Mouse (Mus musculus): ENCODE results near the gene Ddit4. TPM values are rescaled to one million over a fixed set of nuclear protein-coding genes. Genes with fewer than 3 reads are reported as not detected.
A peak's percentile ranks its signal among the peaks of the same experiment; 100 is the strongest.

Ddit4 gene
- polyA plus RNA-seq, 1 experiment from 2014 or later: 37.5 TPM

DNA sequence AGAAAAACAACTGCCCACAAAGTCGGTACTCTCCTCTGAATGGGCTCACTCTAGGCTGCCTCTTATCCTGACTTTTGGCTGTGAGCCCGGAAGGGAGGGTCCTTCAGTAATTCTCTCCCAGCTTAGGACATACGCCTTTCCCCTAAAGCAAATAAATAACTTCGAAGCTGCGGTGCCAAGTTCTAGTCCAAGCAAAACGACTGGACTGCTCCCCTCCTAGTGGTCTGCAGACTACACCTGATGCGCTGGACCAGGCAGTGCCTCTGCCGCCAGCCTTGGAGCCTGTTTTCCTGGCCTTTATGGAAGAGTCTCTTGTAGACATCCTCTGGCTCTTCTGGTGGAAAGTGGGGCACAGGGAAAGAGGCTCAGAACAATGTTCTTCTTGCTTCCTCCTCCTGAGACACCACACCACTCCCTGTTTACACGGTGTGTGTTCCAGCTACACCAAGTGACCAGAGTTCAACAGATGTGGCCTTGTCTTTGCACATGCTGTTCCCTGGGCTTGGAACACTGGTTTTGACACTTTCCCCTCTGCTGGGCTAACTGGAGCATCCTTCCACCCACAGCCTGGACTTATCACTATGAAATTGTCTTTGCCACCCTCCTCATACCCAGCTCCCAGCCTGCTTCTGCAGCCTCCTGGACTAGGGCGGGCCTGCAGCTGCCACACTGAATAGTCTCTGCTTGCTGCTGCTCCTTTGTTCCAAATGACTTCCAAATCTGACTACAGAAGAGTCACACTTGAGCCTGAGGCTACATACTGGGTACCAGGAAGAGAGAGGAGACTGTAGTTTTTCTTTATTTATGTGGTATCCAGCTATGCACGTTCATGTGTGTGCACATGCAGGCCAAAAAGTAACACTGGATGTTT lies 27.5 kb upstream of the Ddit4 start:
- Histone ChIP-seq H3K9me3 (no peaks in the 10 kb centered on the region), H3K36me3 (peaks cover 3% of the 10 kb centered on the region; the same call in 1 of the 2 replicates), H3K4me3 (no peak overlapping the region), H3K27me3 (ENCODE audit: insufficient read depth, poor library complexity, severe bottlenecking) (no peaks in the 10 kb centered on the region), H3K27ac (peak overlapping the region; percentile 74), H3K4me1 (replicated peaks) (peaks cover 22% of the 10 kb centered on the region)
- no peak for DNase-seq (ENCODE audit: low spot score)
- WGBS: 74% methylated on average over 11 of the region's 11 CpGs

DNA sequence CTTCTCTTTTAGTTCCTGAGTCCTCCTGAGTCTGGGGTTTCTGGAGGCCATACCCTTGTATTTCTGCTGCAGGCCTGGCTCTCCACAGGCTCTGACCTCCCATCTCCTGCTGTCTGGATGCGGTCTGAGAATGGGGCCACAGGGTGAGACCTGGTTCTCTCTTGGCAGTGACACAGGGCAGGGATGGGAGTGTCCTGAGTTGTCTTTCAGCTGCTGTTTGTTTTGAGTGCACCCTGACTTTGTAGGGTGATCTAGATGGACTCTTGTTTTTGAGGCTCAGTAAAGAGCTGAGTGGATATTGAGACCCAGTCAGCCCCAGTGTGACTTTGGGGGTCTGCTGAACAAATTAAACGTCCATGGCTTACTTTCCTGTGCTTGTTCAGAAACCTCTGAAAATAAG lies 26.8 kb upstream of the Ddit4 start:
- no peak overlapping the region for H3K4me3 ChIP-seq
- peak overlapping the region; percentile 74 for H3K27ac ChIP-seq
- H3K9me3 ChIP-seq: no peaks in the 10 kb centered on the region
- WGBS: 82% methylated on average over 2 of the region's 2 CpGs
- 0 out of 2 replicates have a peak, but pooled peaks cover 3% of the 10 kb centered on the region for H3K36me3 ChIP-seq
- peaks cover 29% of the 10 kb centered on the region for H3K4me1 ChIP-seq (replicated peaks)
- no peak for DNase-seq (ENCODE audit: low spot score)
- no peaks in the 10 kb centered on the region for H3K27me3 ChIP-seq (ENCODE audit: insufficient read depth, poor library complexity, severe bottlenecking)

DNA sequence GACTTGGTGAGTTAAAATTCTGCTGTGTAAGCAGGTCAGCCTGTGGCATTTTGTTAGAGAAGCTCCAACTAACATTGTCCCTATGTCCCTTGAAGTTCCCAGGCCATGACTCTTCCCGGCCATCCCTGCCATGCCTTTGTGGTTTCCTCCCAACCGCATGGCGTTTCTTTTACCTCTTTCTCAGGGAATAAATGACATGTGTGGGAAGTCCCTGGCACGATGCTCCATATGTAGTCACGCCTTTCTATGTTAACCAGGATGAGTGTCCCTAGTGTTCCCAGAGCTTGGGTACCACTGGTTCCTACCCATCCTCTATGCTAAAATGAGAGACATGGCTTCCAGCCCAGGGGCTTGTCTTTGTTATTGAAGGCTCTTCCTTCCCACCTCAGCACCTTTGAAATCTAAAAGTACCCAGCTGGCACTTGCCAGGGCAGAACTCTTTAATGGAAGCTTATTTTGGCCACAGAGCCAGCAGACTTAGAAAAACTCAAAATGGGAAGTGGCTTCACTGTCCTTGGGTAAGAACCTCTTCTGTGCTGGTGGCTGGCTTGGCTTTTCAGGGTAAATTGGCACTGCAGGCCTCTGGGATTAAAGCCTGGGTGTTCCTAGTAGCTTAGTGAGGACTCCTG lies 26.2 kb upstream of the Ddit4 start:
- DNase-seq (ENCODE audit: low spot score): no peak
- Histone ChIP-seq H3K4me1 (replicated peaks) (peaks cover 33% of the 10 kb centered on the region), H3K4me3 (no peak overlapping the region), H3K27me3 (ENCODE audit: insufficient read depth, poor library complexity, severe bottlenecking) (no peaks in the 10 kb centered on the region), H3K36me3 (0 out of 2 replicates have a peak, but pooled peaks cover 3% of the 10 kb centered on the region), H3K9me3 (no peaks in the 10 kb centered on the region), H3K27ac (peak overlapping the region; percentile 74; the same call in 1 of the 2 replicates)
- WGBS: 90% methylated on average over 5 of the region's 5 CpGs

DNA sequence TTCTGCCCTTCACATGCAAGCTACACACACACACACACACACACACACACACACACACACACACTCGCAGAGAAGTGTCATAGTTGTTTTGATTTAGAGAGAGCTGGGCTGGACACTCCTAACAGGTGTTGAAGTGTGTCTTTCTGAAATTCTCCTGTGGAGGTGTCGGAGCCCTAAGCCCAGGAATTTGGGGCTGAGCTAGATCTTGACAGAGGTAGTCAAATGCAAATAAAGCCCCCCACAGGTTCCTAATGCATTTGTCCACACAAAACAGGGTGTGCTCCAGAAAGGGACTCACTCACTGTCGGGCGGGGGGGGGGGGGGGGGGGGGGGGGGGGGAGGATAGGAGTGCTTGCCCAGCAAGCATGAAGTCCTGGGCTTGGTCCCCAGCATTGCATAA lies 25.5 kb upstream of the Ddit4 start:
- no peak for DNase-seq (ENCODE audit: low spot score)
- Histone ChIP-seq H3K9me3 (no peaks in the 10 kb centered on the region), H3K4me3 (no peak overlapping the region), H3K27me3 (ENCODE audit: insufficient read depth, poor library complexity, severe bottlenecking) (no peaks in the 10 kb centered on the region), H3K4me1 (replicated peaks) (peaks cover 38% of the 10 kb centered on the region), H3K27ac (no peak overlapping the region), H3K36me3 (0 out of 2 replicates have a peak, but pooled peaks cover 3% of the 10 kb centered on the region)
- 33% methylated on average over 4 of the region's 4 CpGs for WGBS

DNA sequence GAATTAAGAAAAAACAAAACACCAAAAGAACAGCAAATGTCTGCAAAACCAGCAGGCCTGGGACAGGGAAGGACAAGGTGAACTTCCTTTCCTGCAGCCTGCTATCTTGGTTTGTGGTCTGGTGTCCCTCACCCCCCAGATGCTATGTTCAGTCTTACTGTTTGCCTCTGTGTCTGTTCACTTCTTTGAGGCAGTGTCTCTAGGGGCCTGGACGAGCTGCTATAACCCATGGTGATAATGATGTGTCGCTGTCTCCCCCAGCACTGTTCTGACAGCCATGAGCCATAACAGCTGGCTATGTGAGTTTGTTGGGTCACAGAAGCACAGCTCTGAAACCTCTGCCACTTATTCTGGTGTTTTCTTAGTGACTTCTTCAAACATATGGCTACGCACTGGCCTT lies 23.2 kb upstream of the Ddit4 start:
- H3K36me3 ChIP-seq: no peaks in the 10 kb centered on the region
- H3K27ac ChIP-seq: peak overlapping the region; percentile 84
- no peak overlapping the region for H3K4me3 ChIP-seq
- DNase-seq (ENCODE audit: low spot score): no peak
- H3K9me3 ChIP-seq: no peaks in the 10 kb centered on the region
- H3K4me1 ChIP-seq (replicated peaks): peaks cover 57% of the 10 kb centered on the region
- 71% methylated on average over 3 of the region's 3 CpGs for WGBS
- H3K27me3 ChIP-seq (ENCODE audit: insufficient read depth, poor library complexity, severe bottlenecking): peaks cover 9% of the 10 kb centered on the region

DNA sequence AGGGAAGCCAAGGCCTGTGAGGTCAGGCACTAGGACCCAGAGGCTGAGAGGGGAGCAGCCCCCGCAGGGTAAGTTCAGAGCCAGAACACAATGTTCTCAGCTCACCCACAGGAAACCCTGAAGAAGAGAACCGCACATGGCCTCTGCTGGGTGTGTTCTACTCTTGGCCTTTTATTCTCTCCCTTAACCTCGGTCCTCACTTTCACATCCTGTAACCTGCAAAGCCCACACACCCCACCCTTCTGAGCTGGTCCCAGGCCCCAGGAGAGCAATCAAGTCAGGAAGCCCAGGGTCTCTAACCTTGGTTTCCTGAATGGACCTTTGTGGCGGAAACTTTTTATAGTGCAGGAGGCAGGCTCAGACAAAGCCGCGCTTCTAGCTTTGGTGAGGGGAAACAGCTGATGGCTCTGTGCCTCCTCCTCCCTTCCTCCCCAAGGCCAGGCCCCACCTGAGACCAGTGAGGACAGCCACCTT lies 22.6 kb upstream of the Ddit4 start:
- DNase-seq (ENCODE audit: low spot score): peak; percentile 54
- Histone ChIP-seq H3K27ac (peak overlapping the region; percentile 84), H3K9me3 (no peaks in the 10 kb centered on the region), H3K4me3 (no peak overlapping the region), H3K4me1 (replicated peaks) (peaks cover 57% of the 10 kb centered on the region), H3K36me3 (no peaks in the 10 kb centered on the region), H3K27me3 (ENCODE audit: insufficient read depth, poor library complexity, severe bottlenecking) (peaks cover 9% of the 10 kb centered on the region)
- WGBS: 10% methylated on average over 6 of the region's 6 CpGs

DNA sequence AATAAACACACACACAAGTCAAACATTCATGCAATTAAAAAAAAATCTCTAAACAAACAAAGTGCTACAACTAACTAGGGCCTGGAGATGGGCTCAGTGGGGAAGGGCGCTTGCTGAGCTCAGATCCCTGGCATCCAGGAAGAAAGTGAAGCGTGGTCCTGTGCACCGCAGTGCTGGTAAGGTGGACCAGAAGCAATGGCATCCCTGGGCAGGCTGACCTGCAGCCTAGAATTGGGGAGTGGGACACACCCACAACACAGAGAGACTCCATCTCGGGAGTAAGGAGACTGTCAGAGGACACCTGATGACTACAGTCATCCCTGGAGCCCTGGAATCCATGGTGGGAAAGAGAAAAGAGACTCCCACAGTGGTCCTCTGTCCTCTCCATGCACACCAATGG lies 21.8 kb upstream of the Ddit4 start:
- Histone ChIP-seq H3K9me3 (no peaks in the 10 kb centered on the region), H3K4me3 (no peak overlapping the region), H3K36me3 (no peaks in the 10 kb centered on the region), H3K4me1 (replicated peaks) (peaks cover 50% of the 10 kb centered on the region), H3K27me3 (ENCODE audit: insufficient read depth, poor library complexity, severe bottlenecking) (peaks cover 9% of the 10 kb centered on the region), H3K27ac (peak overlapping the region; percentile 84; the same call in 1 of the 2 replicates)
- WGBS: 84% methylated on average over 4 of the region's 4 CpGs
- DNase-seq (ENCODE audit: low spot score): no peak

DNA sequence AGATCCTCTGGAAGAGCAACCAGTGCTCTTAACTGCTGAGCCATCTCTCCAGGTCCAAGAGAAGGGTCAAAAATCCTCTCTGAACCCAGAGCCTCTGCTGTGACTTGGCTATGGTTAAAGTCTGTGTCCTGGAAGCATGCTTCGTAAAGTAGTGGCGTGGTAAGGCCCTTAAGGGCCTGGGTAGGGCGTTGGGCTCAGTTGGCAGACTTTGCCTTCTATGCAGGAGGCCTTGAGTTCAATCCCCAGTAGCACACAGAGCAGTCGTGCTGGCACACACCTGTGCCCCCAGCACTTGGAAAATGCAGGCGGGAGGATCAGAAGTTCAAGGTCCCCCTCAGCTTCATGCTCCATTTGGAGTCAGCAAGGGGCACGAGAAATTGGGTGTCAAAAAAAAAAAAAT lies 21.4 kb upstream of the Ddit4 start:
- Histone ChIP-seq H3K4me3 (no peak overlapping the region), H3K36me3 (no peaks in the 10 kb centered on the region), H3K9me3 (no peaks in the 10 kb centered on the region), H3K27ac (peak overlapping the region; percentile 84), H3K27me3 (ENCODE audit: insufficient read depth, poor library complexity, severe bottlenecking) (peaks cover 9% of the 10 kb centered on the region), H3K4me1 (replicated peaks) (peaks cover 50% of the 10 kb centered on the region)
- no peak for DNase-seq (ENCODE audit: low spot score)
- WGBS: 83% methylated on average over 6 of the region's 6 CpGs

DNA sequence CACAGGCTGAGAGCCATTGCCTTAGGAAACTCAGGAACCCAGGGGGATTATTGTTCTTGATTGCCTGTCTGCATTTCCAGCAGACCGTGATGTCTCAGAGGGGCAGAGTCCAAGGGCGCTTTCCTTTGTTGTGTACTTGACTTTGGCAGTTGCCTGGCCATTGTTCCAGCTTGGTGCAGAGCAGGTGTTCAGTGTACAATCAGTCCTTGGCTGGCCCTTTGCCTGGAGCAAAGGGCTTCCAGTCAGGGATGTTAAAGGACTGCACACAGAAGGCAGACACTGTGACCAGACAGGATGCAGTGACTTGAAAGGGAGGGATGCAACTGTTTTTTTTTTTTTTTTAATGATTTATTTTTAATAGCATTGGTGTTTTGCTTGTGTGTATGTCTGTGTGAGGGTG lies 20.9 kb upstream of the Ddit4 start:
- 61% methylated on average over 2 of the region's 2 CpGs for WGBS
- Histone ChIP-seq H3K27me3 (ENCODE audit: insufficient read depth, poor library complexity, severe bottlenecking) (peaks cover 9% of the 10 kb centered on the region), H3K4me1 (replicated peaks) (peaks cover 50% of the 10 kb centered on the region), H3K4me3 (no peak overlapping the region), H3K36me3 (no peaks in the 10 kb centered on the region), H3K9me3 (no peaks in the 10 kb centered on the region), H3K27ac (peak overlapping the region; percentile 84)
- DNase-seq (ENCODE audit: low spot score): peak; percentile 25

DNA sequence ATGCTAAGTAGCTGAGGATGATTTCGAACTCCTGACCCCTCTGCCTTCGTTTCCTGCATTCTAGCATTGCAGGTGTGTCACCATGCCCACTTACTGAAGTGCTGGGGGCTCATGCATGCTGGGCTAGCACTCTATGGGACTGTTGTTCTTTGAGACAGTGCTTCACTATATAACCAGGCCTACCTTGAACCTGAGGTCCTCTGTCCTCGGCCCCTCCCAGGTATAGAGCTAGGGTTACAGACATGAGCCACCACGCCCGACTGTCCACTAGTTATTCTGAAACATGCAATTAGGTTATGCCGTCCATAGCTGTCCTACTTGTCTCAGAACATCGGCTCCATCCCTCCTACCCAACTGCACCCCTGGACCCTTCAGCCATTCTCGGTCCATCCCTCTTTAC lies 20.2 kb upstream of the Ddit4 start:
- H3K27ac ChIP-seq: peak overlapping the region; percentile 29; the same call in 1 of the 2 replicates
- 93% methylated on average over 8 of the region's 8 CpGs for WGBS
- H3K4me1 ChIP-seq (replicated peaks): peaks cover 50% of the 10 kb centered on the region
- H3K36me3 ChIP-seq: no peaks in the 10 kb centered on the region
- H3K4me3 ChIP-seq: no peak overlapping the region
- H3K9me3 ChIP-seq: no peaks in the 10 kb centered on the region
- H3K27me3 ChIP-seq (ENCODE audit: insufficient read depth, poor library complexity, severe bottlenecking): peaks cover 9% of the 10 kb centered on the region
- DNase-seq (ENCODE audit: low spot score): no peak

DNA sequence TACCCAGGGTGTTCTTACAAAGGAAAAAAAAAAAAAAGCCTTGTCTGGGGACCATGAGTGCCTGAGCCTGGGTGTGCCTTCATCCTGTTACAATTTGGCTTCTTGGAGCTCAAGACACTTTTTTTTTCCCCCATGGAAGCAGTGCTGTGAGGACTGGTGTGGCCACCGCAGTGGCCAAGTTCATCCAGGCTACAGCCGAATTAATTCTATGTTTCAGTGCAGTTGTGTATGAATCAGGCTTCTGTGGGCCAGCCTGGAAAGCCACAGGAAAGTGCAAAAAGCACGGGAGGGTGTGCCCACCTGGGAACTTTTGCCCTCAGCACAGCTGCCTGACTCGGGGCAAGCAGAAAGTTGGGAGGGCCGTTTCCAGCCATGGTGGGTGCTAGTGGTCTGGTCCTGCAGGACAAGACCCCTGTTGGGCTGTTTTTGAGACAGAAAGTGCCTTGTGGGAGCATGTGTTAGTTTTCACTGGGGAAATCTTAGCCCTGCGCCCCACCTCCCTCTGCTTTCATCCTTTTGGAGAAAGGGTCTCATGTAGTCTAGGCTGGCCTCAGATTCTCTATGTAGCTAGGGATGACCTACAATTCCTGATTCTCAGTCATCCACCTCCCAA lies 18.9 kb upstream of the Ddit4 start:
- H3K4me1 ChIP-seq (replicated peaks): peaks cover 60% of the 10 kb centered on the region
- 24% methylated on average over 6 of the region's 6 CpGs for WGBS

DNA sequence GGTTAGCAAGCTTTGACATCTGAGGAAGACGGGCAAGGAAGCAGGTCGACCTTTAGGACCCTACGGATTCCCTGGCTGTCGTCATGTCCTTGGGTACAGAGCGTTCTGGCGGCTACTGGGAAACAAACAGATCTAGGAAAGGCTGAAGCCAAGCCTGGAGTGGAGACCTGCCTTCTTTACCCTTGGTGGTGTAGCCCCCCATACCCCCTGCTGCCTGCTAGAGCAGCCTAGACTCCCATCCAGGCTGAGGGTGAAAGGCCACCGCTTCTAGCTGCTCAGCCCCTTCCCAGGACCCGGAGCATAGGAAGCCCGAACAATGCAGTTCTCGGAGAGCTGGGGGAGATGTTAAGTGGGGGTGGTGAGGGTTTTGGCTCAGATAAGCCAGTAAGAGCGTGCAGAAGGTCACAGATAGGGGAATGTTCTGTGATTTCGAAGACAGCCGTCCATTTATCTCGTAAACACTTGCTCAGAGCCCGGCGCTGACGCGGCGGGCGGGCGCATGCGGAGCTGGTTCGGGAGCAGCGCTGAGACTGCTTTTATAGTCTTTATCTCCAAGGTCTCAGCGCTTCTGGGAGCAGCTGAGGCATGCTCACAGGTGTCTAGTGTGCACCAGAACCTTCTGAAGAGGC lies 18.3 kb upstream of the Ddit4 start:
- Histone ChIP-seq H3K4me3 (peak overlapping the region; percentile 71), H3K9me3 (no peaks in the 10 kb centered on the region), H3K36me3 (no peaks in the 10 kb centered on the region), H3K4me1 (replicated peaks) (peaks cover 64% of the 10 kb centered on the region), H3K27me3 (ENCODE audit: insufficient read depth, poor library complexity, severe bottlenecking) (peaks cover 9% of the 10 kb centered on the region), H3K27ac (peak overlapping the region; percentile 98)
- WGBS: under 1% methylated on average over 25 of the region's 25 CpGs
- DNase-seq (ENCODE audit: low spot score): peak; percentile 80

More for the DNA sequence above, 18.9 kb upstream of the Ddit4 start:
- DNase-seq (ENCODE audit: low spot score): peak; percentile 22
- peaks cover 9% of the 10 kb centered on the region for H3K27me3 ChIP-seq (ENCODE audit: insufficient read depth, poor library complexity, severe bottlenecking)
- no peaks in the 10 kb centered on the region for H3K36me3 ChIP-seq
- peak overlapping the region; percentile 98 for H3K27ac ChIP-seq
- H3K4me3 ChIP-seq: peak overlapping the region; percentile 71
- no peaks in the 10 kb centered on the region for H3K9me3 ChIP-seq

Data from hindbrain, embryonic 10.5 days (tissue).